Mouse (Mus musculus): ENCODE results near the gene Cartpt. TPM values are rescaled to one million over a fixed set of nuclear protein-coding genes. Genes with fewer than 3 reads are reported as not detected.
A peak's percentile ranks its signal among the peaks of the same experiment; 100 is the strongest.
"Not testable (repeated sequence)": the region's sequence is repeated elsewhere in the genome, so short reads cannot be mapped to it uniquely, and the experiment has no call there.

The Cartpt gene
- polyA plus RNA-seq, 1 experiment from 2014 or later: 25.7 TPM

- no peaks in the 10 kb centered on the region for H3K4me1 ChIP-seq (ENCODE audit: control insufficient read depth, insufficient read depth, low read length)
- H3K27ac ChIP-seq (ENCODE audit: low read length): no peak overlapping the region
- H3K9ac ChIP-seq (ENCODE audit: low read depth, low read length): no peak overlapping the region
- ATAC-seq: no peak
- H3K9me3 ChIP-seq (ENCODE audit: control insufficient read depth, low read length): 0 out of 2 replicates have a peak, but pooled peaks cover 4% of the 10 kb centered on the region
- no peak overlapping the region for H3K4me2 ChIP-seq (ENCODE audit: low read depth, low read length)
- no peaks in the 10 kb centered on the region for H3K27me3 ChIP-seq (replicated peaks; ENCODE audit: control insufficient read depth, insufficient read depth, low read length)
- no peak overlapping the region for H3K4me3 ChIP-seq (ENCODE audit: low read length)
- 77% methylated on average over 5 of the region's 5 CpGs for WGBS
- no peaks in the 10 kb centered on the region for H3K36me3 ChIP-seq (ENCODE audit: control insufficient read depth, insufficient read depth, low read length)
Observed at GRCm38 (mm10) chr13:99864331-99864730, 36.6 kb downstream of the Cartpt start.

- 78% methylated on average over 3 of the region's 3 CpGs for WGBS
- no peaks in the 10 kb centered on the region for H3K36me3 ChIP-seq (ENCODE audit: control insufficient read depth, insufficient read depth, low read length)
- H3K27ac ChIP-seq (ENCODE audit: low read length): no peak overlapping the region
Observed at GRCm38 (mm10) chr13:99860670-99861069, 40.2 kb downstream of the Cartpt start.

GRCm38 (mm10) chr13:99859082-99859481 lies 41.8 kb downstream of the Cartpt start:
- 4% methylated on average over 1 of the region's 1 CpGs for WGBS
- Histone ChIP-seq H3K9me3 (ENCODE audit: control insufficient read depth, low read length) (no peaks in the 10 kb centered on the region), H3K36me3 (ENCODE audit: control insufficient read depth, insufficient read depth, low read length) (no peaks in the 10 kb centered on the region), H3K4me3 (ENCODE audit: low read length) (no peak overlapping the region), H3K27ac (ENCODE audit: low read length) (no peak overlapping the region), H3K4me1 (ENCODE audit: control insufficient read depth, insufficient read depth, low read length) (no peaks in the 10 kb centered on the region), H3K4me2 (ENCODE audit: low read depth, low read length) (no peak overlapping the region), H3K27me3 (replicated peaks; ENCODE audit: control insufficient read depth, insufficient read depth, low read length) (no peaks in the 10 kb centered on the region), H3K9ac (ENCODE audit: low read depth, low read length) (no peak overlapping the region)
- no peak for ATAC-seq

More at GRCm38 (mm10) chr13:99860670-99861069, 40.2 kb downstream of the Cartpt start:
- ATAC-seq: no peak
- Histone ChIP-seq H3K4me3 (ENCODE audit: low read length) (no peak overlapping the region), H3K27me3 (replicated peaks; ENCODE audit: control insufficient read depth, insufficient read depth, low read length) (no peaks in the 10 kb centered on the region), H3K4me1 (ENCODE audit: control insufficient read depth, insufficient read depth, low read length) (no peaks in the 10 kb centered on the region), H3K4me2 (ENCODE audit: low read depth, low read length) (no peak overlapping the region), H3K9me3 (ENCODE audit: control insufficient read depth, low read length) (no peaks in the 10 kb centered on the region), H3K9ac (ENCODE audit: low read depth, low read length) (no peak overlapping the region)

- no peak overlapping the region for H3K27ac ChIP-seq (ENCODE audit: low read length)
- H3K36me3 ChIP-seq (ENCODE audit: control insufficient read depth, insufficient read depth, low read length): no peaks in the 10 kb centered on the region
- H3K4me3 ChIP-seq (ENCODE audit: low read length): no peak overlapping the region
- H3K27me3 ChIP-seq (replicated peaks; ENCODE audit: control insufficient read depth, insufficient read depth, low read length): no peaks in the 10 kb centered on the region
- peak; percentile 58 for ATAC-seq
- no peaks in the 10 kb centered on the region for H3K9me3 ChIP-seq (ENCODE audit: control insufficient read depth, low read length)
- no peak overlapping the region for H3K9ac ChIP-seq (ENCODE audit: low read depth, low read length)
- WGBS: 47% methylated on average over 2 of the region's 2 CpGs
- H3K4me2 ChIP-seq (ENCODE audit: low read depth, low read length): no peak overlapping the region
- no peaks in the 10 kb centered on the region for H3K4me1 ChIP-seq (ENCODE audit: control insufficient read depth, insufficient read depth, low read length)
Observed at GRCm38 (mm10) chr13:99857879-99858278, 43.0 kb downstream of the Cartpt start.

- Histone ChIP-seq H3K4me2 (ENCODE audit: low read depth, low read length) (no peak overlapping the region), H3K9ac (ENCODE audit: low read depth, low read length) (no peak overlapping the region), H3K27ac (ENCODE audit: low read length) (no peak overlapping the region), H3K9me3 (ENCODE audit: control insufficient read depth, low read length) (no peaks in the 10 kb centered on the region), H3K36me3 (ENCODE audit: control insufficient read depth, insufficient read depth, low read length) (no peaks in the 10 kb centered on the region), H3K27me3 (replicated peaks; ENCODE audit: control insufficient read depth, insufficient read depth, low read length) (no peaks in the 10 kb centered on the region), H3K4me3 (ENCODE audit: low read length) (no peak overlapping the region), H3K4me1 (ENCODE audit: control insufficient read depth, insufficient read depth, low read length) (no peaks in the 10 kb centered on the region)
- WGBS: 81% methylated on average over 9 of the region's 9 CpGs
- ATAC-seq: no peak
Observed at GRCm38 (mm10) chr13:99857336-99857735, 43.6 kb downstream of the Cartpt start.

- no peak for ATAC-seq
- H3K27ac ChIP-seq (ENCODE audit: low read length): no peak overlapping the region
- H3K9ac ChIP-seq (ENCODE audit: low read depth, low read length): no peak overlapping the region
- no peaks in the 10 kb centered on the region for H3K36me3 ChIP-seq (ENCODE audit: control insufficient read depth, insufficient read depth, low read length)
- H3K4me2 ChIP-seq (ENCODE audit: low read depth, low read length): no peak overlapping the region
- no peaks in the 10 kb centered on the region for H3K9me3 ChIP-seq (ENCODE audit: control insufficient read depth, low read length)
- no peaks in the 10 kb centered on the region for H3K27me3 ChIP-seq (replicated peaks; ENCODE audit: control insufficient read depth, insufficient read depth, low read length)
- H3K4me1 ChIP-seq (ENCODE audit: control insufficient read depth, insufficient read depth, low read length): no peaks in the 10 kb centered on the region
- WGBS: 87% methylated on average over 5 of the region's 5 CpGs
- no peak overlapping the region for H3K4me3 ChIP-seq (ENCODE audit: low read length)
Observed at GRCm38 (mm10) chr13:99855229-99855628, 45.7 kb downstream of the Cartpt start.

GRCm38 (mm10) chr13:99853131-99853530 lies 47.8 kb downstream of the Cartpt start:
- no peaks in the 10 kb centered on the region for H3K9me3 ChIP-seq (ENCODE audit: control insufficient read depth, low read length)
- no peak overlapping the region for H3K4me3 ChIP-seq (ENCODE audit: low read length)
- ATAC-seq: no peak
- H3K27ac ChIP-seq (ENCODE audit: low read length): no peak overlapping the region
- H3K27me3 ChIP-seq (replicated peaks; ENCODE audit: control insufficient read depth, insufficient read depth, low read length): no peaks in the 10 kb centered on the region
- no peak overlapping the region for H3K9ac ChIP-seq (ENCODE audit: low read depth, low read length)
- WGBS: 79% methylated on average over 2 of the region's 2 CpGs
- H3K4me1 ChIP-seq (ENCODE audit: control insufficient read depth, insufficient read depth, low read length): no peaks in the 10 kb centered on the region
- H3K36me3 ChIP-seq (ENCODE audit: control insufficient read depth, insufficient read depth, low read length): no peaks in the 10 kb centered on the region
- no peak overlapping the region for H3K4me2 ChIP-seq (ENCODE audit: low read depth, low read length)

- not testable (repeated sequence) for H3K4me1 ChIP-seq (ENCODE audit: control insufficient read depth, insufficient read depth, low read length); H3K4me3 ChIP-seq (ENCODE audit: low read length); H3K27me3 ChIP-seq (replicated peaks; ENCODE audit: control insufficient read depth, insufficient read depth, low read length); ATAC-seq; H3K9ac ChIP-seq (ENCODE audit: low read depth, low read length); H3K9me3 ChIP-seq (ENCODE audit: control insufficient read depth, low read length); H3K36me3 ChIP-seq (ENCODE audit: control insufficient read depth, insufficient read depth, low read length); H3K4me2 ChIP-seq (ENCODE audit: low read depth, low read length); H3K27ac ChIP-seq (ENCODE audit: low read length)
- WGBS: 53% methylated on average over 3 of the region's 3 CpGs
Observed at GRCm38 (mm10) chr13:99852416-99852815, 48.5 kb downstream of the Cartpt start.

GRCm38 (mm10) chr13:99851026-99851425 lies 49.9 kb downstream of the Cartpt start:
- no peak overlapping the region for H3K4me3 ChIP-seq (ENCODE audit: low read length)
- no peaks in the 10 kb centered on the region for H3K27me3 ChIP-seq (replicated peaks; ENCODE audit: control insufficient read depth, insufficient read depth, low read length)
- no peak overlapping the region for H3K9ac ChIP-seq (ENCODE audit: low read depth, low read length)
- no peak overlapping the region for H3K27ac ChIP-seq (ENCODE audit: low read length)
- no peaks in the 10 kb centered on the region for H3K36me3 ChIP-seq (ENCODE audit: control insufficient read depth, insufficient read depth, low read length)
- ATAC-seq: no peak
- 32% methylated on average over 4 of the region's 4 CpGs for WGBS
- no peak overlapping the region for H3K4me2 ChIP-seq (ENCODE audit: low read depth, low read length)
- H3K9me3 ChIP-seq (ENCODE audit: control insufficient read depth, low read length): no peaks in the 10 kb centered on the region
- no peaks in the 10 kb centered on the region for H3K4me1 ChIP-seq (ENCODE audit: control insufficient read depth, insufficient read depth, low read length)

GRCm38 (mm10) chr13:99849597-99849996 lies 51.3 kb downstream of the Cartpt start:
- Histone ChIP-seq H3K27ac (ENCODE audit: low read length) (no peak overlapping the region), H3K4me3 (ENCODE audit: low read length) (no peak overlapping the region), H3K4me2 (ENCODE audit: low read depth, low read length) (no peak overlapping the region), H3K4me1 (ENCODE audit: control insufficient read depth, insufficient read depth, low read length) (no peaks in the 10 kb centered on the region), H3K9me3 (ENCODE audit: control insufficient read depth, low read length) (no peaks in the 10 kb centered on the region), H3K36me3 (ENCODE audit: control insufficient read depth, insufficient read depth, low read length) (no peaks in the 10 kb centered on the region), H3K9ac (ENCODE audit: low read depth, low read length) (no peak overlapping the region), H3K27me3 (replicated peaks; ENCODE audit: control insufficient read depth, insufficient read depth, low read length) (no peaks in the 10 kb centered on the region)
- no peak for ATAC-seq
- 42% methylated on average over 15 of the region's 15 CpGs for WGBS

Measured in intestine, embryonic 16.5 days (tissue).